ENCODE assay signal across 24 mouse cellular contexts in genomic region chr5:91816376-91816950, GRCm38 (mm10).
"Had no signal": no experiment of that assay in that cellular context is flagged by ENCODE, and none has a peak within 500 bp of the region (broad histone marks: within the 10 kb centered on the region; RNA-seq: fewer than 3 reads in every experiment).

No protein-coding gene starts in this region.

- H3K4me1 ChIP-seq: heart, embryonic 12.5 days; hindbrain, embryonic 13.5 days; hindbrain, embryonic 15.5 days; kidney, embryonic 15.5 days; limb, embryonic 13.5 days had no signal

- H3K4me3 ChIP-seq: gastrocnemius, adult 2 months; heart, embryonic 10.5 days; heart, embryonic 12.5 days; hindbrain, embryonic 13.5 days; hindbrain, embryonic 15.5 days; kidney, embryonic 15.5 days; limb, embryonic 13.5 days; limb, embryonic 15.5 days had no signal

- H3K27me3 ChIP-seq: heart, embryonic 12.5 days; hindbrain, embryonic 13.5 days; hindbrain, embryonic 15.5 days; kidney, embryonic 15.5 days; limb, embryonic 13.5 days; limb, embryonic 15.5 days had no signal

- H3K27ac ChIP-seq: gastrocnemius, adult 2 months; heart, embryonic 10.5 days; hindbrain, embryonic 13.5 days; hindbrain, embryonic 15.5 days; hindbrain, postnatal 0 days; kidney, embryonic 15.5 days; kidney, postnatal 0 days; limb, embryonic 13.5 days; limb, embryonic 15.5 days had no signal

- DNase-seq: gastrocnemius, adult 2 months; gastrocnemius, postnatal 10 days; gastrocnemius, postnatal 36 days; heart, adult 18-20 months; heart, postnatal 10 days; kidney, adult 11 months; kidney, adult 2 months; kidney, adult 9 months; kidney, postnatal 14 days; kidney, postnatal 36 days; layer of hippocampus, adult 9-11 months; layer of hippocampus, postnatal 36 days; left cerebral cortex, postnatal 4 days had no signal

- H3K36me3 ChIP-seq: heart, embryonic 10.5 days; heart, embryonic 12.5 days; hindbrain, embryonic 13.5 days; hindbrain, embryonic 15.5 days; kidney, embryonic 15.5 days; limb, embryonic 13.5 days; limb, embryonic 15.5 days had no signal

- H3K4me2 ChIP-seq: heart, embryonic 12.5 days; hindbrain, embryonic 13.5 days; hindbrain, embryonic 15.5 days; kidney, embryonic 15.5 days; limb, embryonic 13.5 days; limb, embryonic 15.5 days had no signal

- ATAC-seq: forebrain, embryonic 16.5 days; hindbrain, postnatal 0 days; intestine, embryonic 16.5 days had no signal

- H3K9ac ChIP-seq: heart, embryonic 12.5 days; hindbrain, embryonic 13.5 days; hindbrain, embryonic 15.5 days; kidney, embryonic 15.5 days; limb, embryonic 13.5 days; limb, embryonic 15.5 days had no signal

- H3K9me3 ChIP-seq: heart, embryonic 10.5 days; heart, embryonic 12.5 days; hindbrain, embryonic 13.5 days; hindbrain, embryonic 15.5 days; kidney, embryonic 15.5 days; limb, embryonic 13.5 days; limb, embryonic 15.5 days had no signal
